Mouse (Mus musculus) limb, embryonic 11.5 days (tissue): ENCODE measurements around the gene Nop14. TPM values are rescaled to one million over a fixed set of nuclear protein-coding genes. Genes with fewer than 3 reads are reported as not detected.
"Not testable (repeated sequence)": the region's sequence is repeated elsewhere in the genome, so short reads cannot be mapped to it uniquely, and the experiment has no call there.

Experiments
- ATAC-seq: fragments of 200-750 bp; cut with Nextera tagmentation; 2 replicates; pipeline ENCODE4 v1.8.0; 2017; ENCODE audit warnings: low read depth; ENCODE audit not compliant: insufficient number of reproducible peaks, low FRiP score, low TSS enrichment
- DNase-seq: peaks from one replicate; pipeline ENCODE4 v3.0.0-alpha.2; 2015; ENCODE audit warnings: low spot score
- H3K27ac ChIP-seq: fragments of 300-500 bp; sonication (generic); replicated peaks from 2 replicates; pipeline ENCODE4 v1.5.1; 2014; ENCODE audit warnings: low read depth, mild to moderate bottlenecking, low read length
- H3K27me3 ChIP-seq: fragments of 300-500 bp; sonication (generic); 2 replicates; pipeline ENCODE4 v1.6.1; 2014; ENCODE audit warnings: mild to moderate bottlenecking, low read length, mixed read lengths; ENCODE audit not compliant: control insufficient read depth, insufficient read depth
- H3K36me3 ChIP-seq: fragments of 300-500 bp; sonication (generic); 2 replicates; pipeline ENCODE4 v1.6.1; 2014; ENCODE audit warnings: mild to moderate bottlenecking, low read length, moderate library complexity, mixed read lengths; ENCODE audit not compliant: control insufficient read depth, insufficient read depth
- H3K4me1 ChIP-seq: fragments of 300-500 bp; sonication (generic); 2 replicates; pipeline ENCODE4 v1.6.1; 2014; ENCODE audit warnings: low read length, mixed read lengths; ENCODE audit not compliant: control insufficient read depth, insufficient read depth
- H3K4me2 ChIP-seq: fragments of 300-500 bp; sonication (generic); 2 replicates; pipeline ENCODE4 v1.6.1; 2014; ENCODE audit warnings: low read depth, mild to moderate bottlenecking, moderate library complexity; ENCODE audit not compliant: severe bottlenecking
- H3K4me3 ChIP-seq: fragments of 300-500 bp; sonication (generic); 2 replicates; pipeline ENCODE4 v1.5.1; 2014; ENCODE audit warnings: low read depth, low read length
- H3K9ac ChIP-seq: fragments of 300-500 bp; sonication (generic); 2 replicates; pipeline ENCODE4 v1.6.1; 2014; ENCODE audit warnings: mild to moderate bottlenecking, low read length
- H3K9me3 ChIP-seq: fragments of 300-500 bp; sonication (generic); 2 replicates; pipeline ENCODE4 v1.6.1; 2016; ENCODE audit warnings: low read length; ENCODE audit not compliant: control insufficient read depth
- WGBS: fragments of 180-500 bp; shearing (Covaris S2); extraction: QIAGEN DNeasy Blood & Tissue Kit; methylation state at CpG from one replicate; pipeline ENCODE4 v1.1.7; 2014; 5-methylcytosine and 5-hydroxymethylcytosine counted together
- polyA plus RNA-seq: library from polyadenylated mRNA; unstranded; fragments of >200 nt; fragmentation: Nextera tagmentation; extraction: Ambion mirVana; gene quantifications from 2 replicates; pipeline ENCODE4 v1.2.1, GENCODE M21; 2014

The Nop14 gene
- polyA plus RNA-seq, 1 experiment from 2014 or later = 36.3 TPM

DNA sequence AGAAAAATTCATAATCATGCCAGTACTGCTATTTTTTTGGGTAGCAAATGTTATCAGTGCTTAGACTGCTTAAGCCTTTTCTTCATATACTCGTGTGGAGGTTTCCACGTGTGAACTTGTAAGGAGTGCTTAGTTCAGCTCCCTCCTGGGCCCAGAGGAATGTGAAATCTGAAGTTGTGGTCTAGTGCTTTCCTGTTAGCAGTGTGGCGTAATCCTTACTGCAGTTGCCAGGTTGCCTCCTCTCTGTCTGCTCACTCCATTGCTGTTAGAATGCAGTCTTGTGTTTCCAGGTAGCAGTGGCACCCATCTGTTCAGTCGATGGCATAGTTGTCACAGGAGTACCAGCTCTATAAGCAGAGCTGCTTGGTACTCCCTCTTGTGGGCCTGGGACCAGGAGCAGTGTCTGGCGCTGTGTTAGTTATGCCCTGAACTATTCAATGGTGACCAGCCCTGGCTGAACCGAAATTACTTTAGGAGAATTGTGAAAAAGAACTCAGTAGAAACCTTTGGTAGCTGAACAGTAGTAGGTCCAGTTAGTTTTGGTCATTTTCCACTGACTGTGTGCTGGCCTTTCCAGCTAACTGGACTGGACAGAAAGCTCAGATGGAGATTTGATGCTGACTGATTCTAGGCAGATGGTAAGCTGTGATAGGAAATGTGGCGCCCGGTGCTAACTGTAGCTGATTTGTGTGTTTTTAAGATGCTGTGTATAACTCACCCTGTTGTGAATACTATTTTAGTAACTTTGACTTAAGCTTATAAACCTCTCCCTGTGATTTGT, 52.7 kb downstream of the Nop14 start:
- no peaks in the 10 kb centered on the region for H3K27me3 ChIP-seq
- H3K27ac ChIP-seq = no peak overlapping the region
- no peak overlapping the region for H3K9ac ChIP-seq
- no peaks in the 10 kb centered on the region for H3K4me1 ChIP-seq
- no peak overlapping the region for H3K4me2 ChIP-seq
- DNase-seq = no peak
- 83% methylated on average over 8 of the region's 8 CpGs for WGBS
- H3K9me3 ChIP-seq = no peaks in the 10 kb centered on the region
- H3K36me3 ChIP-seq = peaks cover 2% of the 10 kb centered on the region; the same call in 1 of the 2 replicates
- no peak overlapping the region for H3K4me3 ChIP-seq
- ATAC-seq = no peak

DNA sequence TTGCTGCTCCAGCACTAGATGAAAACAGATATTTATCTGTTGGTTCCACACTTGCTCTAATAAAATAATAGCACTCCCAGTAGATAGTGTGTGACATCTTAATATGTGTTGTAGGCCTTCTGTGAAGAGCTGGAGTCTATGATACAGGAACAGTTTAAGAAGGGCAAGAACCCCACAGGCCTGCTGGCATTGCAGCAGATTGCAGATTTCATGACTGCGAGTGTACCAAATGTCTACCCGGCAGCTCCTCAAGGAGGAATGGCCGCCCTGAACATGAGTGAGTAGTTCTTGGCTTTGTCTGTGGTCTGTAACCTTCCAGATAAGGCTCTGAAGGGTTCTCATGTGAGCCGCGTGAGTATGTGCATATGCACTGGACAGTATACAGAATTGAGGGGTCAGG, 55.4 kb downstream of the Nop14 start:
- Histone ChIP-seq H3K9ac (no peak overlapping the region), H3K4me3 (no peak overlapping the region), H3K9me3 (no peaks in the 10 kb centered on the region), H3K4me2 (no peak overlapping the region), H3K36me3 (peaks cover 2% of the 10 kb centered on the region; the same call in 1 of the 2 replicates), H3K27me3 (no peaks in the 10 kb centered on the region), H3K27ac (no peak overlapping the region), H3K4me1 (no peaks in the 10 kb centered on the region)
- DNase-seq (no peak), ATAC-seq (no peak)
- WGBS = 95% methylated on average over 5 of the region's 5 CpGs

DNA sequence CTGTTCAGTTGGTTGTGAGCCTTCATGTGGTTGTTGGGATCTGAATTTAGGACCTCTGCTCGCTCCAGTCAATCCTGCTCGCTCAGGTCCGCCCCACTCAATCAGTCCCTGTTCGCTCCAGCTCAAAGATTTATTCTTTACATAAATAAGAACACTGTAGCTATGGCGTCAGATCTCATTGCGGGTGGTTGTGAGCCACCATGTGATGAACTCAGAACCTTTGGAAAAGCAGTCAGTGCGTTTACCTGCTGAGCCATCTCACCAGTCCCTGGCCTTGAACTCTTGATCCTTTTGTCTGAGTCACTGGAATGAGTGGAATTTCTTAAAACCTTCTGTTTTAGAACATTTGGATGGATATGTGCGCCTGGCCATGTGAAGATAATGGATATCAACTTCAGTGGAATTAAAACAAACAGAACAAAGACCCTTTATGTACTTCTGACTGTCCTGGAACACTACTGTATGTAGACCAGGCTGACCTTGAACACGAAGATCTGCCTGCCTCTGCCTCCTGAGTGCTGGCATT, 66.7 kb downstream of the Nop14 start:
- Histone ChIP-seq H3K36me3 (peaks cover 5% of the 10 kb centered on the region; the same call in 1 of the 2 replicates), H3K9ac (no peak overlapping the region), H3K27ac (no peak overlapping the region), H3K27me3 (no peaks in the 10 kb centered on the region), H3K4me2 (no peak overlapping the region), H3K9me3 (no peaks in the 10 kb centered on the region), H3K4me3 (no peak overlapping the region), H3K4me1 (peaks cover 3% of the 10 kb centered on the region; the same call in 1 of the 2 replicates)
- ATAC-seq (no peak), DNase-seq (no peak)
- 97% methylated on average over 9 of the region's 9 CpGs for WGBS

DNA sequence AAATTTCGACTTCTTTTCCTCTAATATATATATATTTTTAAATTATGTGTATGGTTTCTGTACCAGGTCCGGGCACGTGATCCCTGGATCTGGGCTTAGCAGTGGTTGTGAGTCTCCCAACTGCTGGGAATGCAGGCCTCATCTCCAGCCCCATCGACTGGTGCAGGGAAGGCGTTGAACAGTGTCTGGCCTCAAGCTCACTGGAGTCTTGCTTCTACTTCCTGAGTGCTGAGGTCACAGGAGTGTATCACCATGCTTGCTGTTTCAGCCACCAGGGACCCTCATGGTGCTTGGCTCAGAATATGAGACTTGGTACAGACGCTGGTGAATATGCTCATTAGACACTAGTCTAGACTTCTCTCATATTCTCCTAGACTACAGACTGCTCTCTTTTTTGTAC, 67.3 kb downstream of the Nop14 start:
- Histone ChIP-seq H3K27ac (no peak overlapping the region), H3K4me3 (no peak overlapping the region), H3K36me3 (peaks cover 5% of the 10 kb centered on the region; the same call in 1 of the 2 replicates), H3K9ac (no peak overlapping the region), H3K27me3 (no peaks in the 10 kb centered on the region), H3K9me3 (no peaks in the 10 kb centered on the region), H3K4me2 (no peak overlapping the region), H3K4me1 (peaks cover 3% of the 10 kb centered on the region; the same call in 1 of the 2 replicates)
- ATAC-seq (no peak), DNase-seq (no peak)
- 93% methylated on average over 6 of the region's 6 CpGs for WGBS

DNA sequence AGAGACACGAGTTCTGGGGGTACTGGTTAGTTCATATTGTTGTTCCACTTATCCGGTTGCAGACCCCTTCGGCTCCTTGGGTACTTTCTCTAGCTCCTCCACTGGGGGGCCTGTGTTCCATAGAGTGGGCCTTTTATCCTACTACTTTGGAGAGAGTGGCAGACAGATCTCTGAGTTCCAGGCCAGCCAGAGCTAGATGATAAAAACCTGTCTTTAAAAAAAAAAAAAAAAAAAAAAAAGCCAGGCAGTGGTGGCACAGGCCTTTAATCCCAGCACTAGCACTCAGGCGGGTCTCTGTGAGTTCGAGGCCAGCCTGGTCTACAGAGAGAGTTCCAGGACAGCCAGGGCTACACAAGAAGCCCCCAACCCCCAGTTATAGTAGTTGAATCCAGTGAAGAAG, 67.7 kb downstream of the Nop14 start:
- DNase-seq, H3K4me3 ChIP-seq, H3K4me1 ChIP-seq, H3K9ac ChIP-seq, H3K36me3 ChIP-seq, H3K27me3 ChIP-seq, H3K27ac ChIP-seq, H3K4me2 ChIP-seq, H3K9me3 ChIP-seq, ATAC-seq: not testable (repeated sequence)
- 89% methylated on average over 5 of the region's 5 CpGs for WGBS

DNA sequence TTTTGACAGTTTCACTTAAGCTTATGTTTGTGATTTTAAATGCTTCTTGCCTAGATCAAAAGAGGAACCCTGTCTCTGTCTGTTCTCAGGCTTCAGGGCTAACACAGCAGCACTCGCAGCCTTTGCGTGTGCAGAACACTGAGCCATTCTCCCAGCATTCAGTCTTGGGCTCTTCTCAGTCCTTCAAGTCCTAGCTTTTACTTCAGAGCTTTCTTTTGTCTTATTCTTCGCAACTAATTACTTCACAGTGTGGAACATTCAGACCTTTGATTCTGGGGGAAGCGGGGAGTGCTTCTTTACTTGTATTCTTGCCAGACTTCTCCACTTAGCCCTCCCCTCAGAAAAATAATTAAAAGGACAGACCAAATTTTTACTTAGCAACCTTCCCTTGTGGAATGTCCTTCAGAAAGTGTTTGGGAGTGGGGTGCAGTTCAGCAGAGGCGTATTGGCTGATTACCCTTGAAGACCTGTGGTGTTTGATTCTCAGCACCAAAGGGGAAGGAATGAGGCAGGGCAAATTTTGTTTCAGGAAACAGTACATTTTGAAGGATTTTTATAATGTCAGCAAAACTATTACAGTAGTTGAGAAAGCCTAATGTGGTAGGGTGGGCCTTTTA, 68.5 kb downstream of the Nop14 start:
- WGBS = 81% methylated on average over 5 of the region's 5 CpGs
- peaks cover 3% of the 10 kb centered on the region; the same call in 1 of the 2 replicates for H3K4me1 ChIP-seq
- peaks cover 3% of the 10 kb centered on the region; the same call in 1 of the 2 replicates for H3K36me3 ChIP-seq
- ATAC-seq (no peak), DNase-seq (no peak)
- no peak overlapping the region for H3K27ac ChIP-seq
- H3K4me3 ChIP-seq = no peak overlapping the region
- H3K27me3 ChIP-seq = no peaks in the 10 kb centered on the region
- H3K9me3 ChIP-seq = no peaks in the 10 kb centered on the region
- no peak overlapping the region for H3K9ac ChIP-seq
- H3K4me2 ChIP-seq = no peak overlapping the region

DNA sequence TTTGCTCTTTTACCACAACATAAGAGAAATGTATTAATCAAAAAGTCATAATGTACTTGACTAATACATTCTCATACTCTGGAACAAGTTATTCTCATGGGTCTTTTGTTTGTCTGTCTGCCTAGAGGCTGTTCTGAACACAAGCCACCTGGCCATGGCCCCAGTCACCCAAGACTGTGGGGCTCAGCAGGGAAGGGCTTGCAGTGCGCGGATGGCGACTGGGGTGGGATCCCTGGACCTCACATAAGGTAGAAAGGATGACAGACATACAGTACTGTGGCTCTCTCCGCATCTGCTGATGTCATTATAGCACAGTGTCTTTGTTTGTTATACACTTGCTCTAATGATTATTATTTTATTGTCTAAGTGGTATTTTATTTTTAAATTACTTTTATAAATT, 69.2 kb downstream of the Nop14 start:
- H3K9me3 ChIP-seq = no peaks in the 10 kb centered on the region
- H3K27me3 ChIP-seq = no peaks in the 10 kb centered on the region
- no peak overlapping the region for H3K9ac ChIP-seq
- H3K4me1 ChIP-seq = peaks cover 3% of the 10 kb centered on the region; the same call in 1 of the 2 replicates
- H3K36me3 ChIP-seq = peaks cover 3% of the 10 kb centered on the region; the same call in 1 of the 2 replicates
- 77% methylated on average over 4 of the region's 4 CpGs for WGBS
- no peak overlapping the region for H3K4me2 ChIP-seq
- H3K27ac ChIP-seq = no peak overlapping the region
- DNase-seq (no peak), ATAC-seq (no peak)
- H3K4me3 ChIP-seq = no peak overlapping the region

DNA sequence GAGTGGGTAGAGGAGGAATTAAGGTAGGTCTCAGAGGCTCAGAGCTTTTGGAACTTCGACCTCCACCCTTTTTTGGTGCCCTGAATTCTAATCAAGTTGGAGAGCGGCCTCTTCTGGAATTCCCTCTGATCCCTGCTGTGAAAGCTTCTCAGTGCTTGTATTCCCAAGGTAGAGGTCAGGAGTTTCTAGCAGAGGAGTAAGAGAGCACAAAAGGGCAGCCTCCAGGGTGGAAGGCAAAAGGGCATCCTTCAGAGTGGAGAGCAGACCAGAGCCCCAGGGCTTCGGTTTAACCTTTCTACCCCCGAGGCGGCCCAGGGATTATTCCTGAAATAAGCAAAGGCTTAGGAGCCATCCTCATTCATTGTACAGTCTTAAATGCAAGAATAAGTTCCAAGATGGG, 69.9 kb downstream of the Nop14 start:
- H3K4me2 ChIP-seq = no peak overlapping the region
- H3K36me3 ChIP-seq = peaks cover 3% of the 10 kb centered on the region; the same call in 1 of the 2 replicates
- no peak overlapping the region for H3K4me3 ChIP-seq
- H3K4me1 ChIP-seq = peaks cover 3% of the 10 kb centered on the region; the same call in 1 of the 2 replicates
- no peak for DNase-seq
- no peak overlapping the region for H3K27ac ChIP-seq
- no peak for ATAC-seq
- no peaks in the 10 kb centered on the region for H3K9me3 ChIP-seq
- H3K9ac ChIP-seq = no peak overlapping the region
- 30% methylated on average over 5 of the region's 5 CpGs for WGBS
- no peaks in the 10 kb centered on the region for H3K27me3 ChIP-seq
